Mouse (Mus musculus) C2C12 (cell line): ENCODE measurements around the gene Arl6ip5.
"Not testable (repeated sequence)": the region's sequence is repeated elsewhere in the genome, so short reads cannot be mapped to it uniquely, and the experiment has no call there.

Source experiments
- CEBPB ChIP-seq: IDR thresholded peaks from one replicate; pipeline ENCODE4 v1.6.1; 2011; ENCODE audit warnings: low read depth, mild to moderate bottlenecking, control low read depth, moderate library complexity
- CTCF ChIP-seq: IDR thresholded peaks from one replicate; pipeline ENCODE4 v1.5.1; 2011; ENCODE audit not compliant: control insufficient read depth, insufficient read depth, insufficient read length
- FOSL1 ChIP-seq: IDR thresholded peaks from one replicate; pipeline ENCODE4 v1.8.0; 2011; ENCODE audit warnings: mild to moderate bottlenecking, low read length; ENCODE audit not compliant: poor library complexity, insufficient read depth, severe bottlenecking
- MAX ChIP-seq: IDR thresholded peaks from one replicate; pipeline ENCODE4 v1.6.1; 2011; ENCODE audit warnings: mild to moderate bottlenecking, control low read depth
- MYOD1 ChIP-seq: IDR thresholded peaks from one replicate; pipeline ENCODE4 v1.6.1; 2011; ENCODE audit warnings: low read depth; ENCODE audit not compliant: control insufficient read depth, insufficient read length
- MYOG ChIP-seq: IDR thresholded peaks from one replicate; pipeline ENCODE4 v1.6.1; 2011; ENCODE audit not compliant: control insufficient read depth, insufficient read length; ENCODE audit errors: extremely low read depth
- USF1 ChIP-seq: IDR thresholded peaks from one replicate; pipeline ENCODE4 v1.6.1; 2011; ENCODE audit warnings: low read depth, mild to moderate bottlenecking, control low read depth, moderate library complexity

- peak; percentile 89 for TF ChIP-seq MYOD1
- not testable (repeated sequence) for TF ChIP-seq CTCF, MAX, USF1, MYOG, FOSL1, CEBPB
These were observed 49.4 kb downstream of the Arl6ip5 start for GRCm38 (mm10) chr6:97259926-97260325.
